Mouse (Mus musculus) hindbrain, embryonic 11.5 days (tissue): ENCODE results near the gene Ankrd34c. TPM values are rescaled to one million over a fixed set of nuclear protein-coding genes. Genes with fewer than 3 reads are reported as not detected.

Experiments
- ATAC-seq: fragments of 200-750 bp; cut with Nextera tagmentation; 2 replicates; pipeline ENCODE4 v1.8.0; 2017; ENCODE audit warnings: mild to moderate bottlenecking, moderate TSS enrichment, moderate library complexity; ENCODE audit not compliant: low FRiP score
- DNase-seq: peaks from one replicate; pipeline ENCODE4 v3.0.0-alpha.2; 2015; ENCODE audit warnings: low spot score
- H3K27ac ChIP-seq: fragments of 300-500 bp; sonication (generic); 2 replicates; pipeline ENCODE4 v1.5.1; 2014; ENCODE audit warnings: mild to moderate bottlenecking, low read depth, low read length
- H3K27me3 ChIP-seq: fragments of 300-500 bp; sonication (generic); 2 replicates; pipeline ENCODE4 v1.6.1; 2014; ENCODE audit warnings: mild to moderate bottlenecking, low read length, moderate library complexity, mixed read lengths; ENCODE audit not compliant: control insufficient read depth, insufficient read depth
- H3K36me3 ChIP-seq: fragments of 300-500 bp; sonication (generic); 2 replicates; pipeline ENCODE4 v1.6.1; 2014; ENCODE audit warnings: mild to moderate bottlenecking, low read length, moderate library complexity, mixed read lengths; ENCODE audit not compliant: control insufficient read depth, insufficient read depth
- H3K4me1 ChIP-seq: fragments of 300-500 bp; sonication (generic); replicated peaks from 2 replicates; pipeline ENCODE4 v1.6.1; 2014; ENCODE audit warnings: low read length, mixed read lengths; ENCODE audit not compliant: control insufficient read depth, insufficient read depth
- H3K4me2 ChIP-seq: fragments of 300-500 bp; sonication (generic); replicated peaks from 2 replicates; pipeline ENCODE4 v1.6.1; 2014; ENCODE audit warnings: mild to moderate bottlenecking, low read depth, low read length
- H3K4me3 ChIP-seq: fragments of 300-500 bp; sonication (generic); 2 replicates; pipeline ENCODE4 v1.5.1; 2014; ENCODE audit warnings: low read depth, low read length
- H3K9ac ChIP-seq: fragments of 300-500 bp; sonication (generic); 2 replicates; pipeline ENCODE4 v1.6.1; 2014; ENCODE audit warnings: low read depth, low read length
- H3K9me3 ChIP-seq: fragments of 300-500 bp; sonication (generic); 2 replicates; pipeline ENCODE4 v1.6.1; 2016; ENCODE audit warnings: low read length; ENCODE audit not compliant: control insufficient read depth
- WGBS: fragments of 180-500 bp; shearing (Covaris S2); extraction: QIAGEN DNeasy Blood & Tissue Kit; methylation state at CpG from one replicate; pipeline ENCODE4 v1.1.7; 2014; 5-methylcytosine and 5-hydroxymethylcytosine counted together
- polyA plus RNA-seq: library from polyadenylated mRNA; unstranded; fragments of >200 nt; fragmentation: Nextera tagmentation; extraction: Ambion mirVana; gene quantifications from 2 replicates; pipeline ENCODE4 v1.2.1, GENCODE M21; 2014

The Ankrd34c gene
- polyA plus RNA-seq, 1 experiment from 2014 or later, result not detected

GRCm38 (mm10) chr9:89740041-89740440 lies 1.8 kb upstream of the Ankrd34c start:
- no peak for ATAC-seq
- H3K27ac ChIP-seq, result no peak overlapping the region
- DNase-seq, result no peak
- H3K9ac ChIP-seq, result no peak overlapping the region
- H3K36me3 ChIP-seq, result no peaks in the 10 kb centered on the region
- H3K4me3 ChIP-seq, result no peak overlapping the region
- no peaks in the 10 kb centered on the region; the same call in 1 of the 2 replicates for H3K4me1 ChIP-seq
- H3K27me3 ChIP-seq, result peaks cover 9% of the 10 kb centered on the region
- no peak overlapping the region for H3K4me2 ChIP-seq
- no peaks in the 10 kb centered on the region for H3K9me3 ChIP-seq

- Histone ChIP-seq H3K4me3 (no peak overlapping the region), H3K9me3 (no peaks in the 10 kb centered on the region), H3K4me1 (no peaks in the 10 kb centered on the region; the same call in 1 of the 2 replicates), H3K4me2 (no peak overlapping the region), H3K9ac (no peak overlapping the region), H3K27ac (no peak overlapping the region), H3K36me3 (no peaks in the 10 kb centered on the region), H3K27me3 (peaks cover 9% of the 10 kb centered on the region)
- DNase-seq, result peak; percentile 3
- 11% methylated on average over 6 of the region's 6 CpGs for WGBS
- ATAC-seq, result peak; percentile 47; the same call in 1 of the 2 replicates
Observed at GRCm38 (mm10) chr9:89737888-89738287, 387 bp downstream of the Ankrd34c start.

- no peaks in the 10 kb centered on the region; the same call in 1 of the 2 replicates for H3K4me1 ChIP-seq
- H3K4me3 ChIP-seq, result no peak overlapping the region
- H3K36me3 ChIP-seq, result no peaks in the 10 kb centered on the region
- H3K4me2 ChIP-seq, result no peak overlapping the region
- H3K9ac ChIP-seq, result no peak overlapping the region
- DNase-seq (peak; percentile 67), ATAC-seq (no peak)
- no peaks in the 10 kb centered on the region for H3K9me3 ChIP-seq
- H3K27ac ChIP-seq, result no peak overlapping the region
- 7% methylated on average over 20 of the region's 20 CpGs for WGBS
- peaks cover 9% of the 10 kb centered on the region for H3K27me3 ChIP-seq
Observed at GRCm38 (mm10) chr9:89736932-89737705, 1.2 kb downstream of the Ankrd34c start.

GRCm38 (mm10) chr9:89706906-89707305 lies 31.4 kb downstream of the Ankrd34c start:
- no peak overlapping the region for H3K4me2 ChIP-seq
- no peak overlapping the region for H3K9ac ChIP-seq
- H3K36me3 ChIP-seq, result no peaks in the 10 kb centered on the region
- DNase-seq, result peak; percentile 54
- H3K27me3 ChIP-seq, result no peaks in the 10 kb centered on the region
- H3K27ac ChIP-seq, result no peak overlapping the region
- 33% methylated on average over 4 of the region's 4 CpGs for WGBS
- no peaks in the 10 kb centered on the region for H3K4me1 ChIP-seq
- H3K4me3 ChIP-seq, result no peak overlapping the region
- no peak for ATAC-seq
- H3K9me3 ChIP-seq, result no peaks in the 10 kb centered on the region

- peak; percentile 78 for ATAC-seq
- Histone ChIP-seq H3K4me3 (peak overlapping the region; percentile 49), H3K4me2 (peak overlapping the region; percentile 92), H3K27ac (peak overlapping the region; percentile 67; the same call in 1 of the 2 replicates), H3K36me3 (no peaks in the 10 kb centered on the region), H3K9ac (peak overlapping the region; percentile 78), H3K27me3 (no peaks in the 10 kb centered on the region), H3K9me3 (no peaks in the 10 kb centered on the region), H3K4me1 (no peaks in the 10 kb centered on the region)
- no peak for DNase-seq
- 10% methylated on average over 10 of the region's 10 CpGs for WGBS
Observed at GRCm38 (mm10) chr9:89705197-89705533, 33.1 kb downstream of the Ankrd34c start.

GRCm38 (mm10) chr9:89704265-89705196 lies 33.7 kb downstream of the Ankrd34c start, which contains the start of gene Tmed3:
Gene Tmed3, minus strand, starts transcription at chr9:89705068.
- H3K4me2 ChIP-seq, result peak within 1 kb of the TSS; percentile 92
- H3K4me1 ChIP-seq, result no peaks in the 10 kb centered on the region
- DNase-seq, result peak; percentile 92
- peak within 1 kb of the TSS; percentile 67 for H3K27ac ChIP-seq
- H3K27me3 ChIP-seq, result no peaks in the 10 kb centered on the region
- no peaks in the 10 kb centered on the region for H3K9me3 ChIP-seq
- H3K9ac ChIP-seq, result peak within 1 kb of the TSS; percentile 78
- H3K4me3 ChIP-seq, result peak within 1 kb of the TSS; percentile 49
- H3K36me3 ChIP-seq, result no peaks in the 10 kb centered on the region
- WGBS, result 2% methylated on average over 52 of the region's 52 CpGs
- peak; percentile 99 for ATAC-seq

- WGBS, result 96% methylated on average over 2 of the region's 2 CpGs
Observed at GRCm38 (mm10) chr9:89700910-89701457, 37.3 kb downstream of the Ankrd34c start.

GRCm38 (mm10) chr9:89695143-89695542 lies 43.1 kb downstream of the Ankrd34c start:
- Histone ChIP-seq H3K27ac (no peak overlapping the region), H3K4me3 (no peak overlapping the region), H3K9ac (no peak overlapping the region), H3K36me3 (no peaks in the 10 kb centered on the region), H3K9me3 (no peaks in the 10 kb centered on the region), H3K4me2 (no peak overlapping the region), H3K27me3 (no peaks in the 10 kb centered on the region), H3K4me1 (no peaks in the 10 kb centered on the region)
- 100% methylated on average over 1 of the region's 1 CpGs for WGBS
- ATAC-seq (no peak), DNase-seq (no peak)

More at GRCm38 (mm10) chr9:89700910-89701457, 37.3 kb downstream of the Ankrd34c start:
- Histone ChIP-seq H3K9ac (no peak overlapping the region), H3K36me3 (no peaks in the 10 kb centered on the region), H3K4me2 (no peak overlapping the region), H3K27me3 (no peaks in the 10 kb centered on the region), H3K4me1 (no peaks in the 10 kb centered on the region), H3K4me3 (no peak overlapping the region), H3K9me3 (no peaks in the 10 kb centered on the region), H3K27ac (no peak overlapping the region)
- DNase-seq (no peak), ATAC-seq (no peak)
